Mouse (Mus musculus) left cerebral cortex, postnatal 14 days (tissue): Measurements from ENCODE around the gene Hist1h2bg. TPM values are rescaled to one million over a fixed set of nuclear protein-coding genes. Genes with fewer than 3 reads are reported as not detected.
"Not testable (repeated sequence)": the region's sequence is repeated elsewhere in the genome, so short reads cannot be mapped to it uniquely, and the experiment has no call there.

ENCODE experiments used
- DNase-seq, 2 experiments: peaks; one replicate each; pipeline ENCODE4 v3.0.0; 2021 to 2022; ENCODE audit warnings: low spot score in 2 of 2, mixed read lengths in 1 of 2
- intact Hi-C: fragments of 180-260 bp; cut with DNase I; formaldehyde crosslinking; loops from one replicate; pipeline ENCODE4 v1.15.1; 2025
- total RNA-seq, 2 experiments: library from RNA; stranded (reverse); gene quantifications; 2 replicates each; pipeline ENCODE4 v1.2.3; 2021

Gene Hist1h2bg
- total RNA-seq, 2 experiments from 2014 or later: 79.2 to 92.9 TPM

DNA sequence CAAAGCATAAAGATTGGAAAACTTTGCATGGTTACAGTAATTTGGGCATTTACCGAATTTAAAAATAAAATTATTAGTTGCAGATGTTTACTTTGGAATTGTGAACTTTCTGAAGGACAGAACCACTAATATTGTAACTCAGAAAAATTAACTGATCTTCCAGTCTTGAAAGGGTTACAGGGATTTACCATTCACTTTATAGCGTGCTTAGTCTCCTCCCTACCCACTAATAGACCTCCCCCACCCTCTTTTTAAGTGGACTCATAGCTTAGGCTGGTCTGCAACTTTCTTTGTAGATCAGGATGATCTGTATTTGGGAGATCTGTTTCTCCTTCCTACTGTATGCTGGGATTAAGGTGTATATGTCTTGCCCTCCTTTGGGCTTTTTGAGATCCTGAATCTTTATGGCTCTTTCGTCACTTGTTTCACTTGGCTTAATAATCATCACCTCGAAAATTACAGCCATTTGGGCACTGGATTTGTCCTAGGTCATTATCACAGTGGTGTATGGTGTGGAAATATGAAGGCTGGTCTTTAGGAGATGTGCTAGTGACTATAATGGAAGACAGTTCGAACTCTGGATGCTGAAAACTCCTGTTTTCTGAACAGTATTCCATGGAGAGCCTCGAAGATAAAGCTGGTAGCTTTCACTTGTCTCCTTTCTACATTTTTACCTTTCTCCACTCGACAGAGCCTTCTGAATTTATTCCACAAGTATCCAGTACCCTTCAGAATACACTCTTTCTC, 34.9 kb upstream of the Hist1h2bg start:
- intact Hi-C loops: loop anchor here (10.0 kb wide), 1 partner anchor 1821 kb away; the partner anchor contains the start of genes Hist1h2ai, Hist1h2bl and Hist1h3h

DNA sequence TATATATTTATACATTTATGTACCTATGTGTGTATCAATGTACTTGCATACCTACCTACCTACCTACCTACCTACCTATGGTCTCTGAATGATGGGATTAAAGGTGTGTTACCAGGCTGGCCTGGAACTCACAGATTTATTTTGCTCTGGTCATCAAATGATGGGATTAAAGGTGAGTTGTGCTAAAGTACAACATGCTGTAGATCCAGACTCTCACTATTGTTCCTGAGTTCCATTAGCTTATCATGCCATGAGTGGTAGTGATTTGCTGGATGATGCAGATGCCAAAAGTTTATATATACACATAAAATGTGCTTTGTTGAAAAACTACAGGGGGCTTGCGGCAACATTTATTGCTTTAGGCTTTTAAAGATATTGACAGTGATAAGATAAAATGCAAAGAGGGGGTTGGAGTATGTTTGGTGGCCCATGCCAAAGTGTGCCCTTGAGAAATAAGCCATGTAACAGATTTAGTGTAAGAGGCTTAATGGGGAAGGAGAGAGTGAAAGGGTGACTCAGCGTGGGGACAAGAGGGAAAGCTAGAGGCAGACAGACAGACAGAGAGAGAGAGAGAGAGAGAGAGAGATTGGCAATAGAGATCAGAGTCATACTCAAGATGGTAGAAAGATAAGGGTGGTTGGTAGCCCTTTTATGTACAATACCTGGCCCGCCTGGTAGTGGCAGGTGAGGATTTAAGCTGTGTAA, 34.0 kb upstream of the Hist1h2bg start:
- DNase-seq: no peak
- intact Hi-C loops: loop anchor here (10.0 kb wide), 1 partner anchor 1822 kb away; the partner anchor contains the start of genes Hist1h2ai, Hist1h2bl and Hist1h3h

More for the DNA sequence above, 34.9 kb upstream of the Hist1h2bg start:
- no peak for DNase-seq

DNA sequence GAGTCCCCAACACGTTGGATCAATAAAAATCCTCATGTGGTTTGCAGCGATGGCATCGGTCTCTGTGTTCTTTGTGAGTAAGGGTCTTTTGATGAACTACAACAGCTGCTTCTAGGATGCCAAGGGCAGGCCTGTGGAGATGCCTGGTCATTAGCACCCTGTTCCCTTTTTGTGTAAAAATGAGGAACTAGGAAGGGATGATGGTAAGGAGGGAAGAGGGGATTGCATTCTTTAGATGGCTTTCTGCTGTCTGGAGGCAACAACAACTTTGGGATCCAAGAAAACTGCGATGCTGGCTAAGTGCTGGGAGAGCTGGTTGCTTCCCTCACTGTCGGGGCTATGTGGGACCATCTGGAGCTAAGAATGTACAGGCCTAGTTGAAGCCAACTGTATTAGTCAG, 32.9 kb upstream of the Hist1h2bg start:
- DNase-seq: no peak
- intact Hi-C loops: loop anchor here (10.0 kb wide), 1 partner anchor 1823 kb away; the partner anchor contains the start of genes Hist1h2ai, Hist1h2bl and Hist1h3h

DNA sequence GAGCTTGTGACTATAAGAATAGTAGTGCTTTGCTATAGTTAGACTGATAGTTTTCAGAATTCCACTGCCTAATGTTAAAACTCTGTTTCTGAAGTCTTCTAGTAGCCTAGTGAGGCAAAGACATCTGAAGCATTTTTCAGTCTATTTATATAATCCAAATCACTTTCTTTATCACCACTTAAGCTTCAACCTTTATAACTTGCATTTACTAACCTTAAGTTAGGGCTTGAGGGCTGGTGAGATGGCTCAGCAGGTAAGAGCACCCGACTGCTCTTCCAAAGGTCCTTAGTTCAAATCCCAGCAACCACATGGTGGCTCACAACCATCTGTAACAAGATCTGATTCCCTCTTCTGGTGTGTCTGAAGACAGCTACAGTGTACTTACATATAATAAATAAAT, 31.4 kb upstream of the Hist1h2bg start:
- intact Hi-C loops: loop anchor here (10.0 kb wide), 1 partner anchor 1825 kb away; the partner anchor contains the start of genes Hist1h2ai, Hist1h2bl and Hist1h3h
- not testable (repeated sequence) for DNase-seq

DNA sequence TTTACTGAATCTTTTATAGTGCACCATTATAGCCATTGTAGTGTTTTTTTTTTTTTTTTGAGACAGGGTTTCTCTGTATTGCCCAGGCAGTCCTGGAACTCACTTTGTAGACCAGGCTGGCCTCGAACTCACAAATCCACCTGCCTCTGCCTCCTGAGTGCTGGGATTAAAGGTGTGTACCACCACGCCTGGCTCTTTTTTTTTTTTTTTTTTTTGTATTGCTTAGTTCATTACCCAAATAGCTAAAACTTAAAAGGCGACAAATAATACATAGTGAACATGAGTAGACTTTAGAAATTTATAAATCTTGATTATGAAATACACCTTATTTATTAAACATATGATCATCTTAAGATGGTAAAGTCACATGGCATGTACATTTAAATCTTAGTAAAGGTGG, 29.7 kb upstream of the Hist1h2bg start:
- intact Hi-C loops: no loop called here
- DNase-seq: no peak

DNA sequence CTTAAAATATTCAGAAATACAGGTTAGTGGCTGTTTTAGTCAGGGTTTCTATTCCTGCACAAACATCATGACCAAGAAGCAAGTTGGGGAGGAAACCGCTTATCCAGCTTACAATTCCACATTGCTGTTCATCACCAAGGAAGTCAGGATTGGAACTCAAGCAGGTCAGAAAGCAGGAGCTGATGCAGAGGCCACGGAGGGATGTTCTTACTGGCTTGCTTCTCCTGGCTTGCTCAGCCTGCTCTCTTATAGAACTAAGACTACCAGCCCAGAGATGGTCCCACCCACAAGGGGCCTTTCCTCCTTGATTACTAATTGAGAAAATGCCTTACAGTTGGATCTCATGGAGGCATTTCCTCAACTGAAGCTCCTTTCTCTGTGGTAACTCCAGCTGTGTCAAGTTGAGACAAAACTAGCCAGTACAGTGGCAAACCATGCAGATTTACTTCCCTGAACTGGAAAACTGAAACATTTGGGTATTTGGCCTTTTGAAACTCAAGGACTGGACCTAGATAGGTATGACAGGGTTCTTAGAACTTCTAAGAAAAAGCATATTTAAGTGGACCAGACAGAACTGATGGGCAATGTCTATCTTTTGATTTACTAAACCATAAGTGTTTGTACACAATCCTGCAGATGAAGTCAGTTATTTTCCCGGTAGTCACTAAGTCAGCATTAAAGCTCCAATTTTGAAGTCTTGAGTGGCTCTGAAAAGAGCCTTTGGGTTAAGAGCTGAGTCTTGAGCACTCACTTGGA, 28.8 kb upstream of the Hist1h2bg start:
- DNase-seq, intact Hi-C loops: not testable (repeated sequence)

DNA sequence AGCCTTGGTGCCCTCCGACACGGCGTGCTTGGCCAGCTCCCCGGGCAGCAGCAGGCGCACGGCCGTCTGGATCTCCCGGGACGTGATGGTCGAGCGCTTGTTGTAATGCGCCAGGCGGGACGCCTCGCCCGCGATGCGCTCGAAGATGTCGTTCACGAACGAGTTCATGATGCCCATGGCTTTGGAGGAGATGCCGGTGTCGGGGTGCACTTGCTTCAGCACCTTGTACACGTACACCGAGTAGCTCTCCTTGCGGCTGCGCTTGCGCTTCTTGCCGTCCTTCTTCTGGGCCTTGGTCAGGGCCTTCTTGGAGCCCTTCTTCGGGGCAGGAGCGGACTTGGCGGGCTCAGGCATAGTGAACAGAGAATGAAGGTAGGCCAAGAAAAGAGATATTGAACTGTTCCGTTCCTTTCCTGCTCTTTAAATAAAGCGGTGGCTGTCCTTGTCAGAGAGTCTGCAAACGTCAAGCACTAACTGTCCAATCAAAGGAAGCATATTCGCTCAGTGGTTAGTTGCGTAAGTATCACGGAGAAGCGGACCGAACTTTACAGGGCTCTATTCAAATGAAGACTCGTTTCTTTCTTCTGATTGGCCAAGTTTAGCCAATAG, 28.1 kb upstream of the Hist1h2bg start, which contains the start of gene Hist1h2bh:
Gene Hist1h2bh (minus strand): TSS at position 394 of the 609 bp plus-strand sequence.
- DNase-seq: peak; percentile 77 to 83
- intact Hi-C loops: not testable (repeated sequence)

DNA sequence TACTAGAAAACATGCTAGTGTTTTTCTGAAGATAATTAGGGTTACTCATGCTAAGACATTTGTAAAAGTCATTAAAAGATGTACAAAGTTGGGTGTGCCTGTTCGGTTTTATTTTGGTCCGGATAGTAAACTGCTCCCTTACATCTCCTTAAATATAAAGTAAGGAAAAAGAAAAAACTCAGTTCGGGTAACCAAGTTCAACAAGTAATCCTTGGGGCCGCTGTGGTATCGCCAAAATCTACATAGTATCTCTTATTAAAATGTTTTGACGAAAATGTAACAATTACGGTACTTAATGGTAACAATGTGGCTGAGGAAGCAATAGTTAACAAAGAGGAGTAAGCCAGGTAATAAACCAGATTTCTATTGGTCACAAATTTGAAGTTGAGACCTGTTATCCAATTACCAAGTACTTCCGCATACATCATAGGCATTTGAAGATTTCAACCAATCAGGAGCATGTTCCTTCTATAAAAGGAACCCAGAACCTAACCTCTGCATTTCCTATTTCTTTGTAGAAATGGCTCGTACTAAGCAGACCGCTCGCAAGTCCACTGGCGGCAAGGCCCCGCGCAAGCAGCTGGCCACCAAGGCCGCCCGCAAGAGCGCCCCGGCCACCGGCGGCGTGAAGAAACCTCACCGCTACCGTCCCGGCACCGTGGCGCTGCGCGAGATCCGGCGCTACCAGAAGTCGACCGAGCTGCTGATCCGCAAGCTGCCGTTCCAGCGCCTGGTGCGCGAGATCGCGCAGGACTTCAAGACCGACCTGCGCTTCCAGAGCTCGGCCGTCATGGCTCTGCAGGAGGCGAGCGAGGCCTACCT, 27.0 kb upstream of the Hist1h2bg start, which contains the start of gene Hist1h3f:
Gene Hist1h3f (plus strand): TSS at position 88 of the 822 bp plus-strand sequence.
- intact Hi-C loops: no loop called here

DNA sequence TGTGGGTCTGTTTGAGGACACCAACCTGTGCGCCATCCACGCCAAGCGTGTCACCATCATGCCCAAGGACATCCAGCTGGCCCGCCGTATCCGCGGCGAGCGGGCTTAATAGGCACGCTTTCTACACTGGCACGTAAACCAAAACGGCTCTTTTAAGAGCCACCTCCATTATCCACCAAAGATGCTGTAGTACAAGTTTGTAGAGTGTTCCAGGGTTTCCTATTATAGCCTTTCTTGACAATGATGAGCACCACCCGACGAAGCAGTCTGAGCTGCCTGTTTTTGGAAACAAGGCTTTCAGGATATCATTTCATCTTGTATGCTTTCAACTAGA, 26.4 kb upstream of the Hist1h2bg start:
- intact Hi-C loops: not testable (repeated sequence)

More for the DNA sequence above, 27.0 kb upstream of the Hist1h2bg start, which contains the start of gene Hist1h3f:
- DNase-seq: peak; percentile 84 to 96

DNA sequence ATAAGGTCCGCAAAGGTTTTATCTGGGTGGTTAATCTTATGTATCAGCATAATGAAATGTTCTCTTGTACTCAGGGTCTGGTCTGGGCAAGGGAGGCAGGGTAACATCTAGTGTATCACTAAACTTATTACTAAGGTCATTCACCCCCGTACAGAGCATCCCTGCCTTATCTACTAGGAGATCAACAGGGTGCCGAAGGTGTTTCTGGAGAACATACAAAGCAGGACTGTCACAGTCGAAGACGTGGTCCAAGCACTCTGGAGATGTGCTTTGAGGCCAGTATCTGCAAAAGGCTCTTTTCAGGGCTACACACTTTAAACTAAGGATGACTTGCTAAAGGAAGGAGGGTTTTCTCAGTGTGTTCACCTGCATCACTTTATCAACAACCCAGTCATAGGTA, 24.5 kb upstream of the Hist1h2bg start:
- no peak for DNase-seq
- intact Hi-C loops: no loop called here

More for the DNA sequence above, 26.4 kb upstream of the Hist1h2bg start:
- not testable (repeated sequence) for DNase-seq

DNA sequence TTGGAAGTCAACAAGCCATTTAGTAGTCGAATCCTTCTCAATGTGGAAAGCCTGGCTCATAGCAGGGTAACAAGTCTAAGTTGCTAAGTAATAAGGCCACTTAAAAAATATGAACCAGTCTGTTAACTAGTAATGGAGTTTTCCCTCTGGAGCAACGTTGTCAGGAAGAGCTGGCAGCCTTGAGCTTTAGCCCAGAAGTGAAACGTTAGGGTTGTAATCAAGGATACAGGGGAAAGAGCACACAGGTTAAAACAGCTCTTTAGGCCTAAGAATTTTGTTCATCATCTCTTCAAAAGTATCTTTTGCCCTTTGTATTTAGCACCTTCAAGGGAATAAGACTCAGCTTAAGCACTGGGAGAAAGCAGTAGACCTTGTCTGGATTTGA, 20.4 kb upstream of the Hist1h2bg start:
- intact Hi-C loops: no loop called here
- DNase-seq: no peak

DNA sequence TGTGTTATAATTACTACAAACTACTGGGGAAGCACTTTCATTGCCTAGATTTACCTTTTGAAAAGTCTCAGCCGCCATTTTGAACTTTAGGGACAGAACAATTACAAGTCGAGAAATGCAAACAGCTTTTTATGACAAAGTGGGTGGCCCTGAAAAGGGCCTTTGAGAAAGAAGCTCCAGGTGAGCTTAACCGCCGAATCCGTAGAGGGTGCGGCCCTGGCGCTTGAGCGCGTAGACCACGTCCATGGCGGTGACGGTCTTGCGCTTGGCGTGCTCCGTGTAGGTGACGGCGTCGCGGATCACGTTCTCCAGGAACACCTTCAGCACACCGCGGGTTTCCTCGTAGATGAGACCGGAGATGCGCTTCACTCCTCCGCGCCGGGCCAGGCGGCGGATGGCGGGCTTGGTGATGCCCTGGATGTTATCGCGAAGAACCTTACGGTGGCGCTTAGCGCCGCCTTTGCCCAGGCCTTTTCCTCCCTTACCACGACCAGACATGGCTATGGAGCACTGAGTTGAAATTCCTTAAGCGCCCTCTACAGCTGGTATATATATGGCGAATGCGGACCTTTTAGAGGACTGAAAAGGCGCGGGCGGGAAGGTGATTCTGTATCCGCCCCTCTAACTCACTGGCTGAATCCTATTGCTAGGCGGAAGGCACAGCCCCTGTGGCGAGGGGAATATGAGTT, 19.9 kb upstream of the Hist1h2bg start, which contains the start of gene Hist1h4f:
Gene Hist1h4f (minus strand): TSS at position 503 of the 689 bp plus-strand sequence.
- intact Hi-C loops: not testable (repeated sequence)
- peak; percentile 91 to 92 for DNase-seq

DNA sequence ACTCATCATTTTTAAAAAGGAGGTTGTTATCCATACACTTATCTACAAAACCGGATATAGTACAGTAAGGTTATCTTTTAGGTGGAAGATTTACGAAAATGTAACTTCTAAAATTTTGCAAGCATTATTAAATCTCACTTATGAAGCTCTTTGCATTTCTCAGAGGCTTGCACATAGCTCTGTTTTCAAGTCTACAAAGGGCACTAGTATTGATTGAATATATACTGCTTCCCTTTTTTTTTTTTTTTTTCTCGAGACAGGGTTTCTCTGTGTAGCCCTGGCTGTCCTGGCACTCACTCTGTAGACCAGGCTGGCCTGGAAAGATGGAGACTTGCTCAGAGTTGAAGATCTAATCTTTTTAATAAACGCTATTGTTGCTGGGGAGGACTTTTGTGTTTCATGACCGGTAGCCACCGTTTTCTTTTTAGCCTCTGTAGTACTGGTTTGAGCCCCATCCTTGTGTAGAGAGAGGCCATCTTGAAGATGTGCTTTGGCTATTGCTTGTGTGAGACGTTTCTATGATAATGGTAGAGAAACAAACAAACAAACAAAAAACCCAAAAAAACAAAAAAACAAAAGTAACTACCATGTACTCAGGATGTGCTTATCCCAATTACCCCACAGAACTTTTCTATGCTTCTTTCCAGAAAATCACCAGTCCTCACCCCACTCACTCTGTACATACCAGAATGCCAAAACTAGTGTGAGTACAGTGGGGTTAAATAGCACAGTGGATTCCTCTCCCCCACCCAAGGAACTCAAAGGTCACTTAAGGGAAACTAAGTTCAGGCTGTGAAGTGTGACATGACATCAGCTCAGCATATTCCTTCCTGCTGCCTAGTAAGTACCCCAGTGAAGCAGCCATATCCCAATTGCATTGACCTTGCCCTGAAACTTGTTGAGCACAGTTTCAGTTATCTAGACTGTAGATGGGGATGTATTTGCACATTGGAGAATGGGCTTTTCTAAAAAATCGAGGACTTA, 19.0 kb upstream of the Hist1h2bg start:
- intact Hi-C loops: no loop called here
- DNase-seq: no peak

DNA sequence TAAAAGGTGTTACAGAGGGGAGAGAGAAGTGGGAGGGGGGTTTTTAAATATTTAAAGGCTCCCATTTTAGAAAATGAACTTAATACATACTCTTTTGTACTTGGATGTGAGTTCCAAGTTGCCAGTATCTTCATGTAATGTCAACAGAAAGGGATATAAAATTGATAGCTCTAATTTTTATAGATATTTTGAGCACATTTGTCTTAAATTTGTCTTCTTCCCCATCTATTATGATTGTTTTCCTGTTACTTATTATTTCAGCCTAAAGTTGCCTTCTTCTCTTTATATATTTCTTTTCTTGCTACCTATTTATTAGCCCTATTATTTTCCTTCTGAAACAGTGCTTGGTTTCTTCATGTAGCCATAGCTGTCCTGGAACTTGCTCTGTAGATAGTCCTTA, 18.2 kb upstream of the Hist1h2bg start, which contains the start of gene Hist1h1d:
Gene Hist1h1d (plus strand): TSS at position 301 of the 400 bp plus-strand sequence.
- no peak for DNase-seq
- intact Hi-C loops: no loop called here

DNA sequence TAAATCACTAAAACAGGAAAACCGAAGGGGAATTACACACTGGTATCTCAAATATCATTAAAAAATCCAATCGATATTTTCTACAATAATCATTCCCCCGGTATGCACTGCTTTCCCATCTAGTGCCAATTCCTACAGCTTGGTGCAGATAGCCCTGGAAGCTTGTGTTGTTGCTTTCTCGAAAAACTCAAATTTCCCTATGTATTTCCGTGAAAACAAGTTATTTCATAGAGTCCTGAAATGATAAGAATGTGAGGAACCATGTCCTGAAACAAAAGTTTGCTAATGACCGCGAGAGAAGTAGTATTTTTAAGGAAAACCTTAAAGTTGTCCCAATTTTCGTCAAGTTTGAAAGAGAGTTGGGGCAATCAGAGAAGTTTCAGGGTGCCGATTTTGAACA, 16.8 kb upstream of the Hist1h2bg start:
- DNase-seq: no peak
- intact Hi-C loops: no loop called here
